Mouse (Mus musculus): ENCODE data around the gene Syne1. TPM values are rescaled to one million over a fixed set of nuclear protein-coding genes. Genes with fewer than 3 reads are reported as not detected.

Gene Syne1
- polyA plus RNA-seq, 1 experiment: 12.3 TPM

DNA sequence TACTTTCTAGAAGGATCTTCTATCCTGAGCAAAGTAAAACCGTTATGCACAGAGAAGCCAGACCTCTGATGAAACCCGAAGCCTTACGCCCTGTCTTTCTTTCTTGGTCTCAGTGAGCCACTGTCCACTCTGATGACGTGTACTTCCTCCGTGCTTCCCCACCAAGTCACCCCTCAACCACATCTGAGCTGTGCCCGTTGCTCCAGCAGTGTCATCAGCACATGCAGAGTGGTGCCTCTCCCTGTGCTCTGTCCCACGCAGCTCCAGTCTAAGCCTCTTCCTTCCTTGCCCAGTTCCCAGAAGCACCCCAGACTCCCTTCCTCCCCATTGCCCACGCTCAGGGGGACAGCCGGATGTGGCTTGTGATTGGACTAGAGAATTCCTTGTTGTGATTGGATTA, 224.6 kb downstream of the Syne1 start:
- no peak for DNase-seq (ENCODE audit: low read depth in 1 of 2, low spot score in 2 of 2)
- H3K4me1 ChIP-seq (ENCODE audit: control insufficient read depth, insufficient read depth, insufficient read length): no peaks in the 10 kb centered on the region
- TF ChIP-seq CTCF (IDR thresholded peaks at IDR 0.05; ENCODE audit: extremely low read depth, insufficient read depth, insufficient read length, insufficient replicate concordance) (no peak), POLR2A (IDR thresholded peaks at IDR 0.05; ENCODE audit: low read depth, low read length) (no peak)
- H3K36me3 ChIP-seq (ENCODE audit: control insufficient read depth, insufficient read depth, low read length): no peaks in the 10 kb centered on the region
- no peaks in the 10 kb centered on the region for H3K27me3 ChIP-seq (ENCODE audit: control insufficient read depth, insufficient read depth, low read length)
- H3K4me3 ChIP-seq (ENCODE audit: extremely low read depth, insufficient read depth, insufficient read length): no peak overlapping the region
- H3K27ac ChIP-seq (ENCODE audit: insufficient read depth, low read length): no peak overlapping the region
- WGBS: 75% methylated on average over 9 of the region's 9 CpGs

DNA sequence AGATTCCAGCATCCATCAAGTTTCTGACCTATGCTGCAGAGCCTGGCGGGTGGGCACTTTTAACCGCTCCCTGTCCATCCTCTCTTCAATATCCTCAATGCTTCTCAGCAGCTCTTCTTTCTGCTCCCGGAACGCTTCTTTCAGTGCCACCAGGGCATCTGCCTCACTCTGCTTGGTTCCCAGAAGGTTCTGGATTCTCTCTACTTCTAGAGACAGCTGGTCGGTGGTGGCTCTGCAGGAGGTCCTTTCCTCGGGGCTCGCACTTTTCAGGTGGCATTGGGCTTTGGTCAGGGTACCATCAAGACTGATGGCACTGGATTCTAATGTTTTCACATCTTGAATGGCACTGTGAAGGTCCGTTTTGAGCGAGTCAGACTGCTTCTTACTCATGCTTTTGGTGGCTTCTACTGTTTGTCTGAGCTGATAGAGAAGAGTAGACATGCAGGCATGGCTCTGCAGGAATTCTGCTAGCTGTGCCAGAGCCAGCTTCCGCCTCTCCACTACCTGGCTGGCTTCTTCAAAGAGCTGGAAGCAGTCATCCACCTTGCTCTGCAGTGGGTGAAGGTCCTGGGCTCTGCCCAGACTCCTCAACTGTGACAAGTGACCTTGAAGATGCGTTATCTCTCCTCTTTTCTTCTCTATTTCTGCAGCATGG, 227.4 kb downstream of the Syne1 start:
- Histone ChIP-seq H3K27ac (ENCODE audit: insufficient read depth, low read length) (no peak overlapping the region), H3K4me3 (ENCODE audit: extremely low read depth, insufficient read depth, insufficient read length) (no peak overlapping the region), H3K27me3 (ENCODE audit: control insufficient read depth, insufficient read depth, low read length) (no peaks in the 10 kb centered on the region), H3K36me3 (ENCODE audit: control insufficient read depth, insufficient read depth, low read length) (no peaks in the 10 kb centered on the region), H3K4me1 (ENCODE audit: control insufficient read depth, insufficient read depth, insufficient read length) (no peaks in the 10 kb centered on the region)
- DNase-seq (ENCODE audit: low read depth in 1 of 2, low spot score in 2 of 2): no peak
- TF ChIP-seq POLR2A (IDR thresholded peaks at IDR 0.05; ENCODE audit: low read depth, low read length) (no peak), CTCF (IDR thresholded peaks at IDR 0.05; ENCODE audit: extremely low read depth, insufficient read depth, insufficient read length, insufficient replicate concordance) (no peak)
- 91% methylated on average over 11 of the region's 11 CpGs for WGBS

DNA sequence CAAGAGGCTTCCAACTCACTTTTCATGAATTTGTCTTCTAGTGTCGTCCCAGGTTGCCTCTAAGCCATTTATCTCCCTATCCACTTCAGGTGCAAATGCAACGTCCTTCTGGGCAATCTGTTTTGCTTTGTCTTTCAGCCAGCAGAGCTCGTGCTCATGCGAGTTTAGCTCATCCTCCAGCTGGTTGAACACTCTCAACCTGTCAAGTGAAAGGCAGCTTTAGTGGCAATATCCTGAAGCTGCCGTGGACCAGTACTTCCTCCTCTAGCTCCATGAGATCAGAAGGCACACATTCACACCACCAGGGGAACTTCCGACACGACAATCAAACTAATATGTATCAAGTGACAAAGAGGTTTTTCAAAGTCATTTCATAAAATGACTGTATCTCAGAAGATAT, 228.7 kb downstream of the Syne1 start:
- Histone ChIP-seq H3K4me1 (ENCODE audit: control insufficient read depth, insufficient read depth, insufficient read length) (no peaks in the 10 kb centered on the region), H3K4me3 (ENCODE audit: extremely low read depth, insufficient read depth, insufficient read length) (no peak overlapping the region), H3K36me3 (ENCODE audit: control insufficient read depth, insufficient read depth, low read length) (no peaks in the 10 kb centered on the region), H3K27ac (ENCODE audit: insufficient read depth, low read length) (no peak overlapping the region), H3K27me3 (ENCODE audit: control insufficient read depth, insufficient read depth, low read length) (no peaks in the 10 kb centered on the region)
- TF ChIP-seq POLR2A (IDR thresholded peaks at IDR 0.05; ENCODE audit: low read depth, low read length): no peak
- no peak for TF ChIP-seq CTCF (IDR thresholded peaks at IDR 0.05; ENCODE audit: extremely low read depth, insufficient read depth, insufficient read length, insufficient replicate concordance)
- 13% methylated on average over 7 of the region's 7 CpGs for WGBS
- no peak for DNase-seq (ENCODE audit: low read depth in 1 of 2, low spot score in 2 of 2)

- TF ChIP-seq CTCF (IDR thresholded peaks at IDR 0.05; ENCODE audit: extremely low read depth, insufficient read depth, insufficient read length, insufficient replicate concordance) (peak; percentile 76), POLR2A (IDR thresholded peaks at IDR 0.05; ENCODE audit: low read depth, low read length) (no peak)
- no peak overlapping the region for H3K27ac ChIP-seq (ENCODE audit: insufficient read depth, low read length)
- no peak overlapping the region for H3K4me3 ChIP-seq (ENCODE audit: extremely low read depth, insufficient read depth, insufficient read length)
- 35% methylated on average over 6 of the region's 6 CpGs for WGBS
- H3K36me3 ChIP-seq (ENCODE audit: control insufficient read depth, insufficient read depth, low read length): no peaks in the 10 kb centered on the region
- DNase-seq (ENCODE audit: low read depth in 1 of 2, low spot score in 2 of 2): peak in 1 of 2 experiments; percentile 42
- no peaks in the 10 kb centered on the region for H3K4me1 ChIP-seq (ENCODE audit: control insufficient read depth, insufficient read depth, insufficient read length)
- no peaks in the 10 kb centered on the region for H3K27me3 ChIP-seq (ENCODE audit: control insufficient read depth, insufficient read depth, low read length)
These were observed 233.7 kb downstream of the Syne1 start for GRCm38 (mm10) chr10:5317602-5318001.

- TF ChIP-seq CTCF (IDR thresholded peaks at IDR 0.05; ENCODE audit: extremely low read depth, insufficient read depth, insufficient read length, insufficient replicate concordance) (no peak), POLR2A (IDR thresholded peaks at IDR 0.05; ENCODE audit: low read depth, low read length) (no peak)
- DNase-seq (ENCODE audit: low read depth in 1 of 2, low spot score in 2 of 2): no peak
- Histone ChIP-seq H3K4me1 (ENCODE audit: control insufficient read depth, insufficient read depth, insufficient read length) (no peaks in the 10 kb centered on the region), H3K4me3 (ENCODE audit: extremely low read depth, insufficient read depth, insufficient read length) (no peak overlapping the region), H3K27ac (ENCODE audit: insufficient read depth, low read length) (no peak overlapping the region), H3K36me3 (ENCODE audit: control insufficient read depth, insufficient read depth, low read length) (no peaks in the 10 kb centered on the region), H3K27me3 (ENCODE audit: control insufficient read depth, insufficient read depth, low read length) (no peaks in the 10 kb centered on the region)
- 55% methylated on average over 4 of the region's 4 CpGs for WGBS
These were observed 238.8 kb downstream of the Syne1 start for GRCm38 (mm10) chr10:5312437-5312836.

DNA sequence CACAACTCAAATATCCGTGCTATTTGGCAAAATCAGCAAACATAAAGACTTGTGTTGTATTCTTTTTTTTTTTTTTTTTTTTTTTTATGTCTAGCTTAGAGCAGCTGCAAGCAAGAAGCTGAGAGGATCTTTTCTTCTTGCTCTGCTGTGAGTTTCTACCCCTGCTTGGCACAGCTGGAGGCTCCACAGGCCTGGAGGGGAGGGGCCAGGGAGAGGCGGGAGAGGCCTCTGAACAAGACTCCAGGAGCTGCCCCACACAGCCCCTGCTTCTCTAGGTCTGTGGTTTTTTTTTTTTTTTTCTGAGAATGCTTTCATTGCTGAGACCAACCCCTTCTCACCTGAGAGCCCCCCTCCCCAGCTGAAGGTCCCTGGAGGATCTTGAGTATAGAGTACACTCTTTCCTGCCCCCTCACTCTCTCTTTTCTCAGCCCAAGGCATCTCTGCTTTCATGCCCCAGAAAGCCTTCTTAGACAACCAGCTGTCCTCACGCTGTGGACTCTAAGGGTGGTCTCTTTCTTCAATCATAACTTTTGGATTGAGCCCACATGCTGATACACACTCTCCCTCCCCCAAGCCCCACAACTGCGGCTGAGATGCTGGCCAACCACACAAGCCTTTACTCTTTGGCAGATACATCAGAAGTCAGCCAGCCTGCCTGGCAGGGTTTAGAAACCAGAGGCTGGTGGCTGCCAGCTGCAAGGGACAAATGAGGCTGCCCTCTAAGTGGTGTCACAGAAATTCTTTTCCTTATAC, 241.1 kb downstream of the Syne1 start:
- TF ChIP-seq CTCF (IDR thresholded peaks at IDR 0.05; ENCODE audit: extremely low read depth, insufficient read depth, insufficient read length, insufficient replicate concordance) (no peak), POLR2A (IDR thresholded peaks at IDR 0.05; ENCODE audit: low read depth, low read length) (no peak)
- H3K36me3 ChIP-seq (ENCODE audit: control insufficient read depth, insufficient read depth, low read length): no peaks in the 10 kb centered on the region
- H3K27ac ChIP-seq (ENCODE audit: insufficient read depth, low read length): no peak overlapping the region
- H3K4me1 ChIP-seq (ENCODE audit: control insufficient read depth, insufficient read depth, insufficient read length): no peaks in the 10 kb centered on the region
- DNase-seq (ENCODE audit: low read depth in 1 of 2, low spot score in 2 of 2): no peak
- no peak overlapping the region for H3K4me3 ChIP-seq (ENCODE audit: extremely low read depth, insufficient read depth, insufficient read length)
- no peaks in the 10 kb centered on the region for H3K27me3 ChIP-seq (ENCODE audit: control insufficient read depth, insufficient read depth, low read length)
- 49% methylated on average over 4 of the region's 4 CpGs for WGBS

DNA sequence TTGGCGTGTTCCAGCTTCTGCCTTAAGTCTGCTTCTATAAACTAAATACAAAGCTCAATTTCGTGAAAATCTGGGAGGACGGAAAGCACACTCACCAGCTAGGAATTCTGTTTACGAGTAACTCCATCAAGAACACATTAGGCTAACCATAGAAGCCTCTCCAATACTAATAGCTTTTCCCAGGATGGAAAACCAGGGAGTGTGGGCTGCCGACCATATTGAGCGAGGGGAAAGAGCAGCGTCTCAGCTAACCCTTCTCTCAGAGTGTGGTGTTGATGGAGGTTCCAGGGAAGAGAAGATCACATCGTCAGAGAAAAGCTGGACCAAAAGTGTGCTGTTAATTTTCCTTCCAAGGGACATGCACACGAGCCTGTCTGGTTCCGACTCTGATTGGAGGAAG, 241.9 kb downstream of the Syne1 start:
- Histone ChIP-seq H3K36me3 (ENCODE audit: control insufficient read depth, insufficient read depth, low read length) (no peaks in the 10 kb centered on the region), H3K4me1 (ENCODE audit: control insufficient read depth, insufficient read depth, insufficient read length) (no peaks in the 10 kb centered on the region), H3K27ac (ENCODE audit: insufficient read depth, low read length) (no peak overlapping the region), H3K4me3 (ENCODE audit: extremely low read depth, insufficient read depth, insufficient read length) (no peak overlapping the region), H3K27me3 (ENCODE audit: control insufficient read depth, insufficient read depth, low read length) (no peaks in the 10 kb centered on the region)
- TF ChIP-seq POLR2A (IDR thresholded peaks at IDR 0.05; ENCODE audit: low read depth, low read length) (no peak), CTCF (IDR thresholded peaks at IDR 0.05; ENCODE audit: extremely low read depth, insufficient read depth, insufficient read length, insufficient replicate concordance) (no peak)
- DNase-seq (ENCODE audit: low read depth in 1 of 2, low spot score in 2 of 2): no peak
- 91% methylated on average over 10 of the region's 10 CpGs for WGBS
